Mouse (Mus musculus) small intestine, adult 10 weeks (tissue): ENCODE measurements around the gene Snapc3. TPM values are rescaled to one million over a fixed set of nuclear protein-coding genes. Genes with fewer than 3 reads are reported as not detected.

Experiments used
- polyA plus RNA-seq: library from polyadenylated mRNA; stranded (reverse); fragments of 350-450 nt; fragmentation: Illumina TruSeq; extraction: RNeasy Lipid Tissue Mini Kit (QIAGEN cat#74804); gene quantifications from one replicate; pipeline ENCODE4 v1.2.3, GENCODE M21; 2014; ENCODE audit warnings: low replicate concordance

The Snapc3 gene
- 38.5 TPM for polyA plus RNA-seq

GRCm38 (mm10) chr4:83417160-83417819 lies at the start of gene Snapc3:
TSS of gene Snapc3 (plus strand) at chr4:83417724.

GRCm38 (mm10) chr4:83486117-83486901 lies 68.8 kb downstream of the Snapc3 start, which contains the start of gene Psip1:
TSS of gene Psip1 (minus strand) at chr4:83486459.

Other genes with a start within 250 kb of the Snapc3 start
- 37.5 TPM for gene Ttc39b, start 93.5 kb upstream of the Snapc3 start, polyA plus RNA-seq
- 81.3 TPM for gene Psip1, start 68.7 kb downstream of the Snapc3 start, polyA plus RNA-seq
- 2.9 TPM for gene Ccdc171, start 107.8 kb downstream of the Snapc3 start, polyA plus RNA-seq